Mouse (Mus musculus) liver, postnatal 0 days (tissue): ENCODE results near the gene Smyd2. TPM values are rescaled to one million over a fixed set of nuclear protein-coding genes. Genes with fewer than 3 reads are reported as not detected.

Experiments
- ATAC-seq: fragments of 200-750 bp; cut with Nextera tagmentation; 2 replicates; pipeline ENCODE4 v1.8.0; 2017; ENCODE audit warnings: mild to moderate bottlenecking, moderate library complexity
- DNase-seq: peaks from one replicate; pipeline ENCODE4 v3.0.0-alpha.2; 2016
- H3K27ac ChIP-seq: fragments of 300-500 bp; sonication (generic); 2 replicates; pipeline ENCODE4 v1.5.1; 2014; ENCODE audit warnings: antibody characterized with exemption, moderate library complexity, mild to moderate bottlenecking, low read depth
- H3K27me3 ChIP-seq: fragments of 300-500 bp; sonication (generic); 2 replicates; pipeline ENCODE4 v1.6.1; 2014; ENCODE audit warnings: low read length, control low read depth, mixed read lengths; ENCODE audit not compliant: insufficient read depth
- H3K36me3 ChIP-seq: fragments of 300-500 bp; sonication (generic); replicated peaks from 2 replicates; pipeline ENCODE4 v1.6.1; 2014; ENCODE audit warnings: mild to moderate bottlenecking, control low read depth, low read length, moderate library complexity, mixed read lengths; ENCODE audit not compliant: insufficient read depth
- H3K4me1 ChIP-seq: fragments of 300-500 bp; sonication (generic); 2 replicates; pipeline ENCODE4 v1.6.1; 2014; ENCODE audit warnings: antibody characterized with exemption, mild to moderate bottlenecking, control low read depth; ENCODE audit not compliant: insufficient read depth
- H3K4me2 ChIP-seq: fragments of 300-500 bp; sonication (generic); 2 replicates; pipeline ENCODE4 v1.6.1; 2014; ENCODE audit warnings: low read depth, mild to moderate bottlenecking, low read length, moderate library complexity, mixed read lengths
- H3K4me3 ChIP-seq: fragments of 300-500 bp; sonication (generic); 2 replicates; pipeline ENCODE4 v1.5.1; 2014; ENCODE audit warnings: low read depth, low read length
- H3K9ac ChIP-seq: fragments of 300-500 bp; sonication (generic); replicated peaks from 2 replicates; pipeline ENCODE4 v1.6.1; 2014; ENCODE audit warnings: mild to moderate bottlenecking, moderate library complexity
- H3K9me3 ChIP-seq: fragments of 300-500 bp; sonication (generic); 2 replicates; pipeline ENCODE4 v1.6.1; 2016; ENCODE audit warnings: mild to moderate bottlenecking, control low read depth, low read length, mixed read lengths
- CTCF ChIP-seq: sonication (generic); IDR thresholded peaks from 2 replicates; pipeline ENCODE4 v1.5.1; 2016; ENCODE audit warnings: antibody characterized with exemption, low read depth
- EP300 ChIP-seq: IDR thresholded peaks from 2 replicates; pipeline ENCODE4 v1.6.1; 2016; ENCODE audit warnings: antibody characterized with exemption, low read depth, mild to moderate bottlenecking
- WGBS: fragments of 180-500 bp; shearing (Covaris S2); extraction: QIAGEN DNeasy Blood & Tissue Kit; methylation state at CpG from one replicate; pipeline ENCODE4 v1.1.7; 2014; ENCODE audit not compliant: insufficient replicate concordance; 5-methylcytosine and 5-hydroxymethylcytosine counted together
- polyA plus RNA-seq: library from polyadenylated mRNA; unstranded; fragments of >200 nt; fragmentation: Nextera tagmentation; extraction: Ambion mirVana; gene quantifications from 2 replicates; pipeline ENCODE4 v1.2.1, GENCODE M21; 2015

The Smyd2 gene
- polyA plus RNA-seq, 1 experiment from 2014 or later = 23.3 TPM

DNA sequence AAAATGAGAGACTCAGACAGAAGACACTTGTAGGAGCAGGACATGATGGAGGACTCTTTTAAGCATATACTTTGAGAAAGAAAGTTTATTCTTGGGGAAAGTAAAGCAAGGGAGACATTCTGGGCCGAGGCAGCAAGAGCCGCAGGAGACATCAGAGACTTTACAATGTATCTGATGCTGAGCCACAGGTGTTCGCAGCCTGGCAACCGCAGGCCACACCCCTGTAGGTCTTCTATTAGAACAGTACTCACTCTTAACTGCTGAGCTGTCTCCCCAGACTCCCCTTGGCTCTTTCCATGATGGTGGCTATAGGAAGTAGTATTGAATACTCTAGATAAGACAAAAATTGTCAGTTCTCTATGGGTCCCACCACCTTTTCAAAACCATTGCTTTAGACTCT is 7.7 kb upstream of the Smyd2 start:
- H3K4me1 ChIP-seq = no peaks in the 10 kb centered on the region
- no peaks in the 10 kb centered on the region for H3K9me3 ChIP-seq
- DNase-seq = no peak
- H3K27ac ChIP-seq = no peak overlapping the region
- no peak overlapping the region for H3K9ac ChIP-seq
- H3K4me3 ChIP-seq = no peak overlapping the region
- no peak for ATAC-seq
- no peaks in the 10 kb centered on the region for H3K36me3 ChIP-seq
- TF ChIP-seq CTCF = no peak
- no peak for TF ChIP-seq EP300
- WGBS = 57% methylated on average over 4 of the region's 4 CpGs
- no peak overlapping the region for H3K4me2 ChIP-seq
- H3K27me3 ChIP-seq = no peaks in the 10 kb centered on the region

DNA sequence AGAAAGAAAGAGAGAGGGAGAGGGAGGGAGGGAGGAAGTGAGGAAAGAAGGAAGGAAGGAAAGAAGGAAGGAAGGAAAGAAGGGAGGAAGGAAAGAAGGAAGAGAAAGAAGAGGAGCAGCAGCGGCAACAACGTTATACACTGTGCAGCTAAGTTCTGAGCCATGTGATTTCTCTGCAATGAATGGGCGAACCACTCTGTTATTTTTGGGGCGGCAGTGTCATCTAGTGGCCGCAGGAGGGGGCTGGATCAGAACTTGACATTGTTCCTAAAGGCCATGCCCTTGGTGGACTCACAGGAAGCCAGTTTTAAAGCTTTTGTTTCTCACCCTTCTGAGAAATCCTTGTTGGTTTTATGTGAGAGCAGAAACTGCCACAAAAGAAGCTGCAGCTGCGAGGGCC is 5.5 kb upstream of the Smyd2 start:
- no peaks in the 10 kb centered on the region for H3K9me3 ChIP-seq
- 5% methylated on average over 6 of the region's 6 CpGs for WGBS
- no peaks in the 10 kb centered on the region for H3K36me3 ChIP-seq
- no peak overlapping the region for H3K4me2 ChIP-seq
- H3K27ac ChIP-seq = no peak overlapping the region
- ATAC-seq (peak; percentile 66), DNase-seq (peak; percentile 55)
- TF ChIP-seq CTCF (peak; percentile 85), EP300 (no peak)
- H3K4me1 ChIP-seq = peaks cover 3% of the 10 kb centered on the region; the same call in 1 of the 2 replicates
- H3K9ac ChIP-seq = no peak overlapping the region
- H3K4me3 ChIP-seq = no peak overlapping the region
- no peaks in the 10 kb centered on the region for H3K27me3 ChIP-seq

DNA sequence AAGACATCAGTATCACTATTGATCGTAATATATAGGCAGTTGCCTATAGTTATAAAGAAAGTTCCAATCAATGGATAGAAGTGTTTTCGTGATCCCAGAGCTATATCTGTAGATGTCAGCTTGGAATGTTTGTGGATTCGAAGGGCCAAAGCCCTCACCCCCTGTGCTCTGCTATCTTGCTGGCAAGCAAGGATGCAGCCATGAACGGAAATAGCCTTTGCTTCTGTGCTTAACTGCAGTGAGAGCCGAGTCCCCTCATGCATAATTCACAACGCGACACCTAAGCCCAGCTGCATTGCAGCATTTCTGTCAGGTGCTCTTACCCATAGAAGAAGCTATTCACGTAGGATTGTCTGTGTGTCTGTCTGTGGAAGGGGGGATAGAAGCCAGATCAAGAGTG is 4.1 kb upstream of the Smyd2 start:
- H3K27ac ChIP-seq = no peak overlapping the region
- H3K36me3 ChIP-seq = no peaks in the 10 kb centered on the region
- no peak overlapping the region for H3K4me2 ChIP-seq
- H3K9ac ChIP-seq = no peak overlapping the region
- H3K27me3 ChIP-seq = no peaks in the 10 kb centered on the region
- ATAC-seq (no peak), DNase-seq (no peak)
- WGBS = 74% methylated on average over 8 of the region's 8 CpGs
- no peak overlapping the region for H3K4me3 ChIP-seq
- TF ChIP-seq EP300 (no peak), CTCF (no peak)
- H3K4me1 ChIP-seq = peaks cover 11% of the 10 kb centered on the region
- no peaks in the 10 kb centered on the region for H3K9me3 ChIP-seq

DNA sequence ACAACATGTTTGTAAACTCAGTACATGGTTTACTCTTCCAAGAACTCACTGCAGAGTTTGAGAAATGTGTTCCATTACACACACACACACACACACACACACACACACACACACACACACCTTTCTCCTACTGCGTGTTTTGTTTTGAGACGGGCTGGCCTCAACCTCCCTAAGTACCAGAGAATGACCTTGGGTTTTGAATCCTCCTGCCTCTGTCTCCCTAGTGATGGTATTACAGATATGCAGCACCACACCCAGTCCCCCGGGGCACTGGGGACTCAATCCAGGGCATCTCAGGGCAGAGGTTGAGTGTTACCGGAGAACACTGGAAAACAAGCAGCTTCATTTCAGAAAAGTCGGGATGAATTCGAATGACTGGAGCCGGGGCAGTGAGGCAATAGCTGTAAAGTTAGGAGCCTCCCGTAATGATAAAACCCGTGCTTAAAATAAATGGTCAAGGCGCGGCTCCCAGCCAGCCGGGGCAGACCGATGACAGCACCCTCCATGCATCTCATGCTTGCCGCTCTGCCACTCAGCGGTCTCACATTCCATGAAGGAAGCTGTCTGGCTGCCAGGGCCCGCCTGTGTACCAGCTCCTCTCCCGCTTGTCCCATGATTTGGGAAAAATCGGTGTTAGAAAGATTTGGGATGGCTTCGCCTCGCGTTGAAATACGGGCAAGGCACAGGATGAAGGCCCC is 1.9 kb upstream of the Smyd2 start:
- Histone ChIP-seq H3K9ac (no peak overlapping the region), H3K27me3 (no peaks in the 10 kb centered on the region), H3K36me3 (no peaks in the 10 kb centered on the region), H3K4me2 (no peak overlapping the region), H3K9me3 (no peaks in the 10 kb centered on the region), H3K4me1 (peaks cover 13% of the 10 kb centered on the region), H3K4me3 (no peak overlapping the region), H3K27ac (no peak overlapping the region)
- ATAC-seq = no peak
- TF ChIP-seq CTCF (no peak), EP300 (no peak)
- no peak for DNase-seq
- WGBS = 85% methylated on average over 22 of the region's 22 CpGs

DNA sequence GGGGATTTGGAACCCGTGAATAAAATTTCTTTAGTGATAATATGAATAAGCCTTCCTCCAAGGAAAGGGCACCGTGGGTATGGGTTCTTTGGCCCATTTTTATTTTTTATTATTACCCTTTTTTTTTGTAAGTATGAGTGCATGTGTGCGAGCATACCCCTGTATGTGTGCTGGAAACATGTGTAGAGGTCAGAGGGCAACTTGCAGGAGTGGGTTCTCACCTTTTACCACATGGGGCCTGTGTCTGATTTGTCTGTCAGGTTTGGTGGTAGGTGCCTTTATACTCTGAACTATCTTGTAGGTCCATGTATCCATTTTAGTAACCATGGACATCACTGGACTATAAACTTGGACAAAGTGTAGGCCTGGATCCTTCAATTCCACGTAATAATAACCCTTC is 994 bp upstream of the Smyd2 start:
- no peak overlapping the region for H3K9ac ChIP-seq
- H3K9me3 ChIP-seq = no peaks in the 10 kb centered on the region
- TF ChIP-seq EP300 (no peak), CTCF (no peak)
- DNase-seq (no peak), ATAC-seq (no peak)
- peaks cover 13% of the 10 kb centered on the region for H3K4me1 ChIP-seq
- H3K4me3 ChIP-seq = no peak overlapping the region
- no peak overlapping the region for H3K27ac ChIP-seq
- H3K27me3 ChIP-seq = no peaks in the 10 kb centered on the region
- H3K4me2 ChIP-seq = no peak overlapping the region
- no peaks in the 10 kb centered on the region for H3K36me3 ChIP-seq
- 85% methylated on average over 4 of the region's 4 CpGs for WGBS

DNA sequence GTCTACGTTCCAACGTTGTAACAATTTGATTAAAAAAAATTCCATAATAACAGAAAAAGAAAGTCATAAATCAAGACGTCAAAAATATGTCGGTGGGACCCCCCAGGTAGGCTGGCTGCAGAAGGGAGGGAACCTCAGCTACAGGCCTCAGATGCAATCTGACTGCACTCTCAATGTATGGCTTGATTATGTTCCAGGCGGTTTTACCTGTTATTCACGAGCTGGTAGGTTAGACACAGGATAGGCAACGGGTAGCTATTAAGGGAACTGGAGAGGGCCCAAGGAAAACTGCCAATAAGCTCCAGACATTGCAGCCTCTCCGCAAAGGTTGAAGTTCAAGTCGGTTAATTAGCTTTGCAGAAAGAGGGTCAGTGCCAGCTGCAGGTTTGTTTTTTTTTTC is 558 bp upstream of the Smyd2 start:
- TF ChIP-seq CTCF (no peak), EP300 (no peak)
- Histone ChIP-seq H3K9ac (peak overlapping the region; percentile 73), H3K27me3 (no peaks in the 10 kb centered on the region), H3K9me3 (no peaks in the 10 kb centered on the region), H3K27ac (no peak overlapping the region), H3K4me2 (peak overlapping the region; percentile 97), H3K4me1 (peaks cover 13% of the 10 kb centered on the region), H3K4me3 (peak overlapping the region; percentile 67), H3K36me3 (no peaks in the 10 kb centered on the region)
- ATAC-seq (no peak), DNase-seq (no peak)
- WGBS = 24% methylated on average over 9 of the region's 9 CpGs

DNA sequence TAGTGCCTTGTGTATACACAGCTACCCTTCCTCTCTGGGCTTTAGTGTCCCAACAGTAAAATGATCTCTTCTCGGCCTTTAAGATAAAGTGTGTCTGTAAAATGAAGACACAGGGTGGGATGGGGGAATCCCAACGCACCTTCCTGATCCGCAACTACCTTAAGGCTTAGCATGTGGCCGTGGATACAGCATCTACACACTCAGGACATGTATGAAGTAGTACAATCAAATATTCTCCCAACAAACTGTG is 670 bp downstream of the Smyd2 start:
- H3K27ac ChIP-seq = no peak overlapping the region
- H3K4me3 ChIP-seq = peak overlapping the region; percentile 67
- DNase-seq = no peak
- peak overlapping the region; percentile 73 for H3K9ac ChIP-seq
- WGBS = 8% methylated on average over 4 of the region's 4 CpGs
- no peaks in the 10 kb centered on the region for H3K36me3 ChIP-seq
- no peak for ATAC-seq
- peak overlapping the region; percentile 97 for H3K4me2 ChIP-seq
- TF ChIP-seq CTCF = no peak
- no peak for TF ChIP-seq EP300
- H3K9me3 ChIP-seq = no peaks in the 10 kb centered on the region
- peaks cover 13% of the 10 kb centered on the region for H3K4me1 ChIP-seq
- no peaks in the 10 kb centered on the region for H3K27me3 ChIP-seq
